Mouse (Mus musculus) midbrain, embryonic 13.5 days (tissue): ENCODE results near the gene Fbxw7. TPM values are rescaled to one million over a fixed set of nuclear protein-coding genes. Genes with fewer than 3 reads are reported as not detected.

Experiments used
- ATAC-seq: fragments of 200-750 bp; cut with Nextera tagmentation; 2 replicates; pipeline ENCODE4 v1.8.0; 2017; ENCODE audit warnings: mild to moderate bottlenecking, moderate TSS enrichment, moderate library complexity
- H3K27ac ChIP-seq: fragments of 300-500 bp; sonication (generic); 2 replicates; pipeline ENCODE4 v1.5.1; 2015; ENCODE audit warnings: inconsistent platforms, mild to moderate bottlenecking, moderate library complexity
- H3K27me3 ChIP-seq: fragments of 300-500 bp; sonication (generic); 2 replicates; pipeline ENCODE4 v1.6.1; 2015; ENCODE audit warnings: mild to moderate bottlenecking, inconsistent platforms
- H3K36me3 ChIP-seq: fragments of 300-500 bp; sonication (generic); 2 replicates; pipeline ENCODE4 v1.6.1; 2015; ENCODE audit warnings: mild to moderate bottlenecking, inconsistent platforms
- H3K4me1 ChIP-seq: fragments of 300-500 bp; sonication (generic); replicated peaks from 2 replicates; pipeline ENCODE4 v1.6.1; 2015; ENCODE audit warnings: inconsistent platforms
- H3K4me2 ChIP-seq: fragments of 300-500 bp; sonication (generic); replicated peaks from 2 replicates; pipeline ENCODE4 v1.6.1; 2015; ENCODE audit warnings: moderate library complexity, mild to moderate bottlenecking, inconsistent platforms
- H3K4me3 ChIP-seq: fragments of 300-500 bp; sonication (generic); replicated peaks from 2 replicates; pipeline ENCODE4 v1.5.1; 2015; ENCODE audit warnings: mild to moderate bottlenecking, inconsistent platforms
- H3K9ac ChIP-seq: fragments of 300-500 bp; sonication (generic); replicated peaks from 2 replicates; pipeline ENCODE4 v1.6.1; 2015; ENCODE audit warnings: mild to moderate bottlenecking, inconsistent platforms
- H3K9me3 ChIP-seq: fragments of 300-500 bp; sonication (generic); 2 replicates; pipeline ENCODE4 v1.6.1; 2016; ENCODE audit warnings: mild to moderate bottlenecking, inconsistent platforms
- WGBS: fragments of 180-500 bp; shearing (Covaris S2); methylation state at CpG from one replicate; pipeline ENCODE4 v1.1.7; 2015; 5-methylcytosine and 5-hydroxymethylcytosine counted together
- polyA plus RNA-seq: library from polyadenylated mRNA; unstranded; fragments of >200 nt; fragmentation: Nextera tagmentation; extraction: Ambion mirVana; gene quantifications from 2 replicates; pipeline ENCODE4 v1.2.1, GENCODE M21; 2015

The Fbxw7 gene
- polyA plus RNA-seq, 1 experiment from 2014 or later: 21.4 TPM

GRCm38 (mm10) chr3:84936252-84936651 is 121.2 kb downstream of the Fbxw7 start:
- H3K4me3 ChIP-seq: no peak overlapping the region
- H3K9ac ChIP-seq: no peak overlapping the region
- no peak for ATAC-seq
- H3K27ac ChIP-seq: no peak overlapping the region
- no peak overlapping the region for H3K4me2 ChIP-seq
- WGBS: 41% methylated on average over 2 of the region's 2 CpGs
- no peaks in the 10 kb centered on the region for H3K9me3 ChIP-seq
- no peaks in the 10 kb centered on the region for H3K27me3 ChIP-seq
- peaks cover 21% of the 10 kb centered on the region for H3K4me1 ChIP-seq
- H3K36me3 ChIP-seq: no peaks in the 10 kb centered on the region

GRCm38 (mm10) chr3:84936956-84937355 is 121.9 kb downstream of the Fbxw7 start:
- no peak overlapping the region for H3K9ac ChIP-seq
- no peak for ATAC-seq
- peak overlapping the region; percentile 72 for H3K27ac ChIP-seq
- no peak overlapping the region for H3K4me2 ChIP-seq
- WGBS: 27% methylated on average over 5 of the region's 5 CpGs
- H3K9me3 ChIP-seq: no peaks in the 10 kb centered on the region
- H3K4me1 ChIP-seq: peaks cover 21% of the 10 kb centered on the region
- H3K4me3 ChIP-seq: no peak overlapping the region
- no peaks in the 10 kb centered on the region for H3K27me3 ChIP-seq
- H3K36me3 ChIP-seq: no peaks in the 10 kb centered on the region

- 12% methylated on average over 12 of the region's 12 CpGs for WGBS
- H3K9ac ChIP-seq: 0 out of 2 replicates have a peak overlapping the region, but pooled peaks have one; percentile 33
- H3K4me2 ChIP-seq: peak overlapping the region; percentile 30
- no peaks in the 10 kb centered on the region for H3K27me3 ChIP-seq
- H3K4me3 ChIP-seq: no peak overlapping the region
- peaks cover 21% of the 10 kb centered on the region for H3K4me1 ChIP-seq
- H3K36me3 ChIP-seq: no peaks in the 10 kb centered on the region
- H3K9me3 ChIP-seq: no peaks in the 10 kb centered on the region
- peak overlapping the region; percentile 84 for H3K27ac ChIP-seq
- ATAC-seq: peak; percentile 96
Measured at GRCm38 (mm10) chr3:84937360-84938355, 122.6 kb downstream of the Fbxw7 start.

GRCm38 (mm10) chr3:84944933-84945332 is 129.9 kb downstream of the Fbxw7 start:
- Histone ChIP-seq H3K9ac (no peak overlapping the region), H3K9me3 (no peaks in the 10 kb centered on the region; the same call in 1 of the 2 replicates), H3K4me2 (no peak overlapping the region), H3K4me1 (no peaks in the 10 kb centered on the region), H3K27me3 (no peaks in the 10 kb centered on the region), H3K36me3 (no peaks in the 10 kb centered on the region), H3K27ac (no peak overlapping the region), H3K4me3 (no peak overlapping the region)
- no peak for ATAC-seq
- 96% methylated on average over 3 of the region's 3 CpGs for WGBS

GRCm38 (mm10) chr3:84946381-84946780 is 131.3 kb downstream of the Fbxw7 start:
- Histone ChIP-seq H3K9ac (no peak overlapping the region), H3K4me3 (no peak overlapping the region), H3K9me3 (no peaks in the 10 kb centered on the region; the same call in 1 of the 2 replicates), H3K27ac (no peak overlapping the region), H3K27me3 (no peaks in the 10 kb centered on the region), H3K4me2 (no peak overlapping the region), H3K36me3 (no peaks in the 10 kb centered on the region), H3K4me1 (no peaks in the 10 kb centered on the region; the same call in 1 of the 2 replicates)
- no peak for ATAC-seq
- WGBS: 95% methylated on average over 1 of the region's 1 CpGs

GRCm38 (mm10) chr3:84949387-84949786 is 134.3 kb downstream of the Fbxw7 start:
- WGBS: 96% methylated on average over 4 of the region's 4 CpGs
- H3K9ac ChIP-seq: no peak overlapping the region
- no peaks in the 10 kb centered on the region for H3K36me3 ChIP-seq
- no peaks in the 10 kb centered on the region for H3K27me3 ChIP-seq
- H3K9me3 ChIP-seq: no peaks in the 10 kb centered on the region; the same call in 1 of the 2 replicates
- H3K4me2 ChIP-seq: no peak overlapping the region
- peaks cover 12% of the 10 kb centered on the region for H3K4me1 ChIP-seq
- no peak overlapping the region for H3K4me3 ChIP-seq
- no peak overlapping the region for H3K27ac ChIP-seq
- ATAC-seq: no peak

GRCm38 (mm10) chr3:84951698-84952097 is 136.6 kb downstream of the Fbxw7 start:
- WGBS: 27% methylated on average over 2 of the region's 2 CpGs
- Histone ChIP-seq H3K9me3 (no peaks in the 10 kb centered on the region), H3K27ac (peak overlapping the region; percentile 84), H3K27me3 (no peaks in the 10 kb centered on the region), H3K4me1 (peaks cover 16% of the 10 kb centered on the region), H3K9ac (peak overlapping the region; percentile 66), H3K36me3 (no peaks in the 10 kb centered on the region), H3K4me3 (peak overlapping the region; percentile 53), H3K4me2 (peak overlapping the region; percentile 59)
- peak; percentile 76 for ATAC-seq

GRCm38 (mm10) chr3:84952135-84952534 is 137.1 kb downstream of the Fbxw7 start:
- Histone ChIP-seq H3K4me1 (peaks cover 16% of the 10 kb centered on the region), H3K9ac (peak overlapping the region; percentile 66), H3K4me2 (peak overlapping the region; percentile 59), H3K27me3 (no peaks in the 10 kb centered on the region), H3K4me3 (peak overlapping the region; percentile 53), H3K27ac (peak overlapping the region; percentile 84), H3K36me3 (no peaks in the 10 kb centered on the region), H3K9me3 (no peaks in the 10 kb centered on the region)
- ATAC-seq: peak; percentile 98
- WGBS: 1% methylated on average over 13 of the region's 13 CpGs

- Histone ChIP-seq H3K9me3 (no peaks in the 10 kb centered on the region), H3K27ac (peak overlapping the region; percentile 84), H3K36me3 (no peaks in the 10 kb centered on the region), H3K4me2 (peak overlapping the region; percentile 59), H3K4me3 (peak overlapping the region; percentile 53), H3K4me1 (peaks cover 16% of the 10 kb centered on the region), H3K27me3 (no peaks in the 10 kb centered on the region), H3K9ac (peak overlapping the region; percentile 66)
- peak; percentile 41 for ATAC-seq
- WGBS: 47% methylated on average over 7 of the region's 7 CpGs
Measured at GRCm38 (mm10) chr3:84952585-84953187, 137.6 kb downstream of the Fbxw7 start.

GRCm38 (mm10) chr3:84955011-84955775 is 140.1 kb downstream of the Fbxw7 start:
- H3K9me3 ChIP-seq: no peaks in the 10 kb centered on the region
- no peak overlapping the region for H3K4me3 ChIP-seq
- no peaks in the 10 kb centered on the region for H3K27me3 ChIP-seq
- H3K4me1 ChIP-seq: peaks cover 16% of the 10 kb centered on the region
- peaks cover 5% of the 10 kb centered on the region for H3K36me3 ChIP-seq
- ATAC-seq: no peak
- no peak overlapping the region for H3K9ac ChIP-seq
- H3K4me2 ChIP-seq: 0 out of 2 replicates have a peak overlapping the region, but pooled peaks have one; percentile 9
- 60% methylated on average over 8 of the region's 8 CpGs for WGBS
- no peak overlapping the region for H3K27ac ChIP-seq

GRCm38 (mm10) chr3:84955857-84956256 is 140.8 kb downstream of the Fbxw7 start:
- Histone ChIP-seq H3K36me3 (peaks cover 7% of the 10 kb centered on the region), H3K4me1 (peaks cover 16% of the 10 kb centered on the region), H3K9me3 (no peaks in the 10 kb centered on the region), H3K27me3 (no peaks in the 10 kb centered on the region), H3K9ac (no peak overlapping the region), H3K4me2 (no peak overlapping the region), H3K27ac (no peak overlapping the region), H3K4me3 (no peak overlapping the region)
- ATAC-seq: no peak
- 33% methylated on average over 4 of the region's 4 CpGs for WGBS
